Mouse (Mus musculus) stomach, embryonic 16.5 days (tissue): ENCODE measurements around the gene Map3k5. TPM values are rescaled to one million over a fixed set of nuclear protein-coding genes. Genes with fewer than 3 reads are reported as not detected.
A peak's percentile ranks its signal among the peaks of the same experiment; 100 is the strongest.

ENCODE experiments used
- ATAC-seq: fragments of 200-750 bp; cut with Nextera tagmentation; 2 replicates; pipeline ENCODE4 v1.8.0; 2017; ENCODE audit warnings: moderate number of reproducible peaks, moderate TSS enrichment; ENCODE audit not compliant: insufficient read depth, low FRiP score
- H3K27ac ChIP-seq: fragments of 300-500 bp; sonication (generic); 2 replicates; pipeline ENCODE4 v1.5.1; 2014; ENCODE audit warnings: low read length
- H3K27me3 ChIP-seq: fragments of 300-500 bp; sonication (generic); 2 replicates; pipeline ENCODE4 v1.6.1; 2014; ENCODE audit warnings: low read length, control low read depth, mixed read lengths; ENCODE audit not compliant: control insufficient read depth, insufficient read depth
- H3K36me3 ChIP-seq: fragments of 300-500 bp; sonication (generic); 2 replicates; pipeline ENCODE4 v1.6.1; 2014; ENCODE audit warnings: low read length; ENCODE audit not compliant: control insufficient read depth, insufficient read depth
- H3K4me1 ChIP-seq: fragments of 300-500 bp; sonication (generic); 2 replicates; pipeline ENCODE4 v1.6.1; 2014; ENCODE audit warnings: low read length, control low read depth, mixed read lengths; ENCODE audit not compliant: control insufficient read depth, insufficient read depth
- H3K4me2 ChIP-seq: fragments of 300-500 bp; sonication (generic); 2 replicates; pipeline ENCODE4 v1.6.1; 2014; ENCODE audit warnings: low read depth, low read length, mixed read lengths
- H3K4me3 ChIP-seq: fragments of 300-500 bp; sonication (generic); replicated peaks from 2 replicates; pipeline ENCODE4 v1.5.1; 2014; ENCODE audit warnings: mild to moderate bottlenecking, low read length
- H3K9ac ChIP-seq: fragments of 300-500 bp; sonication (generic); 2 replicates; pipeline ENCODE4 v1.6.1; 2014; ENCODE audit warnings: low read length
- H3K9me3 ChIP-seq: fragments of 300-500 bp; sonication (generic); replicated peaks from 2 replicates; pipeline ENCODE4 v1.6.1; 2016; ENCODE audit warnings: low read length, control low read depth; ENCODE audit not compliant: control insufficient read depth
- WGBS: fragments of 180-500 bp; shearing (Covaris S2); extraction: QIAGEN DNeasy Blood & Tissue Kit; methylation state at CpG from one replicate; pipeline ENCODE4 v1.1.7; 2014; 5-methylcytosine and 5-hydroxymethylcytosine counted together
- polyA plus RNA-seq: library from polyadenylated mRNA; unstranded; fragments of >200 nt; fragmentation: Nextera tagmentation; extraction: Ambion mirVana; gene quantifications from 2 replicates; pipeline ENCODE4 v1.2.1, GENCODE M21; 2015

The Map3k5 gene
- polyA plus RNA-seq, 1 experiment from 2014 or later = 2.7 TPM

DNA sequence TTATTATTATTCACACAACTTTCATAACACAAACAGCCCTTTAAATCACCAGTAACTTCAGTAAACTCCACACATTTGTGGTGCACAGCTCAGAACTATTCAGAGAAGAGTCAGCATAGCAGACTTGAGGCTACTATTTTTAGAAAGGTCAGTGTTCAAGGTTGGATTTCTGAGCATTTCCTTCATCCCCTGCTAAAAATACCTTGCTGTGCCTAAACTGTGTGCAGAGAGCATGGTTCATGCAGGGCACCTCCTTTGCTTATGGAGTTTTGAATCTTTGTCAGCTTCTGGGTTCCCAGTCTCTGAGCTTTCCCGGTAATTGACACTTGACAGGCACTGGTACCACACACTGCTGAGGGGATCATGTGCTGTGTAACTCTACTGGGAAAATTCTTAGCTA lies 6.1 kb upstream of the Map3k5 start:
- 56% methylated on average over 1 of the region's 1 CpGs for WGBS

DNA sequence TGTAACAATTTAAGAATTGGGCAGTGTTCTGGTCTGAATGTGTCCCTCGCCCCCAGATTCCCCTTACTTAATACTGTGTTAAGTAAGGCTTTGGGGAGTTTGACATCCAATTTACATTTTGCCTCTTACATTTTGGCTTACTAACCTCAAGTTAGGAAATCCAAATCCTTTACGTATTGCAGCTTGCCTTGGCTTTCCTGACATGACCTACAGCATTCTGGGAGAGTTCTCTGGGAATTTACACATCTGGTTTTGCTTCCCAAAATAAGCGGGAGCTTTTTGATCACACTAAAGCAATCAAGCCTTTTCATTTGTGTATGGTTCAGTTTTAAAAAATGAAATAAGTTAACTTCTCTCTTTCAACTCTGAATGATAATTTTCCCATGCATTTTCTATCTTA lies 1.3 kb upstream of the Map3k5 start:
- WGBS = 29% methylated on average over 3 of the region's 3 CpGs
- peaks cover 12% of the 10 kb centered on the region; the same call in 1 of the 2 replicates for H3K4me1 ChIP-seq
- peak overlapping the region; percentile 86 for H3K4me3 ChIP-seq
- H3K4me2 ChIP-seq = peak overlapping the region; percentile 90
- ATAC-seq = no peak
- H3K9me3 ChIP-seq = no peaks in the 10 kb centered on the region
- H3K9ac ChIP-seq = no peak overlapping the region
- H3K27me3 ChIP-seq = no peaks in the 10 kb centered on the region
- no peaks in the 10 kb centered on the region for H3K36me3 ChIP-seq
- H3K27ac ChIP-seq = no peak overlapping the region

More for the DNA sequence above, 6.1 kb upstream of the Map3k5 start:
- no peak overlapping the region for H3K4me3 ChIP-seq
- peaks cover 3% of the 10 kb centered on the region; the same call in 1 of the 2 replicates for H3K4me1 ChIP-seq
- ATAC-seq = no peak
- no peak overlapping the region for H3K4me2 ChIP-seq
- no peak overlapping the region for H3K9ac ChIP-seq
- no peaks in the 10 kb centered on the region for H3K27me3 ChIP-seq
- H3K27ac ChIP-seq = no peak overlapping the region
- no peaks in the 10 kb centered on the region for H3K9me3 ChIP-seq
- no peaks in the 10 kb centered on the region for H3K36me3 ChIP-seq

DNA sequence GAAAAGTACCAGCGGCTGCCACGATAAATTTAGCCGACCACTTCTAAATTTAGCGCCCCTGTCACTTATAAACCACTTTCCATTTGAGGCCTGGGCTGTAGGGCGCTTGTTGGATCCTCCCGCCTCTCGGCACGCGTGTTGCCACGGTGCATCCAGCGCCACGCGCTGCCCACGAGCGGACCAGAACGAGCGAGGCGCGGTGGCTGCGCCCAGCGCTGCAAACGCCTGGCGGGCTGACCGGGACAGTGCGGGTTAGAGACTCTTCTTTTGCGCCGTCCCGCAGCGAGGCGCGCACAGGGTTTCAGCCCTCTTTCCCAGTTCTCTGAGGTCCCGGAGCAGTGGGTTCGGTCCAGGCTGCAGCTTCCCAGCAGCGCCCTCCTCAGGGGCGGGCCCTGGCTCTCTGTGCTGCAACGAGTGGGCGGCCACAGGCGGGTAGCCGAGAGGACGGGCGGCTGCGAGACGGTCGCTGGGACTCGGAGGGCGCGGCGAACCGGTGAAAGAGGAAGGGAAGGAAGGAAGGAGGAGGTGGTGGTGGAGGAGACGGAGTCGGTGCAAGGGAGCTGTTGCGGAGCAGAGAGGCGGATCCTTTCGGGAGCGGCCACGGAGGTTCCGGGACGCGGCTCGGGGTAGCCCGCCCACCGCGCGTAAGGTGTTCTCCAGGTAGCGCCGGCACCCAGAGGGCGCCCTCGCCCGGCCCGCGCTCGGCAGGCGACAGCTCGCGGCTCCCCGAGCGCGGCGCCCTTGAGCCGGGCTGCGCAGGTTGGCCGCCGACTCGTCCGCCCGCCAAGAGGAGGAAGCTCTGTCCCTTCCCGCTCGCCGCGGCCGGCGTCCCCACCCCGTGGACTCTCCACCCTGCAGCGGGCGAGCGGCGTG lies 525 bp upstream of the Map3k5 start:
- Histone ChIP-seq H3K36me3 (no peaks in the 10 kb centered on the region), H3K9ac (peak overlapping the region; percentile 91), H3K4me1 (peaks cover 12% of the 10 kb centered on the region; the same call in 1 of the 2 replicates), H3K27ac (peak overlapping the region; percentile 86), H3K4me3 (peak overlapping the region; percentile 86), H3K4me2 (peak overlapping the region; percentile 90), H3K9me3 (no peaks in the 10 kb centered on the region), H3K27me3 (no peaks in the 10 kb centered on the region)
- WGBS = under 1% methylated on average over 90 of the region's 97 CpGs
- ATAC-seq = peak; percentile 91

DNA sequence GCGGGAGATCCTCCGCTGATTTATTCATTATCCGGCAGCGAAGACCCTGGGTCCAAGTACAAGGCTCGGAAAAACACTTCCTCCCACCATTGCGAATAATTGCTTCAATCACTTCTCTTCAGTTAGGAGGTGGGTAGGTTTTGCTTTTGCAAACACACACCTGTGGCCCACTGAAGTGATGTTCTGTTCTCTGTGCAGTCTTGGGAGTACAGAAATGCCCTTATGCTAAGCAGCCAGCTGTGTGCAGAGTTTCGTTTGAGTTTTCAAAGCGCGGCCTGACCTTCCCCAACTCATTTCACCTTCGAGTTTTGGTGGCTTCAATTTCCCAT lies 987 bp downstream of the Map3k5 start:
- Histone ChIP-seq H3K27me3 (no peaks in the 10 kb centered on the region), H3K36me3 (no peaks in the 10 kb centered on the region), H3K4me2 (peak overlapping the region; percentile 90), H3K9ac (peak overlapping the region; percentile 91), H3K4me1 (peaks cover 17% of the 10 kb centered on the region; the same call in 1 of the 2 replicates), H3K4me3 (peak overlapping the region; percentile 86), H3K27ac (peak overlapping the region; percentile 86; the same call in 1 of the 2 replicates), H3K9me3 (no peaks in the 10 kb centered on the region)
- WGBS = 4% methylated on average over 10 of the region's 10 CpGs
- no peak for ATAC-seq

DNA sequence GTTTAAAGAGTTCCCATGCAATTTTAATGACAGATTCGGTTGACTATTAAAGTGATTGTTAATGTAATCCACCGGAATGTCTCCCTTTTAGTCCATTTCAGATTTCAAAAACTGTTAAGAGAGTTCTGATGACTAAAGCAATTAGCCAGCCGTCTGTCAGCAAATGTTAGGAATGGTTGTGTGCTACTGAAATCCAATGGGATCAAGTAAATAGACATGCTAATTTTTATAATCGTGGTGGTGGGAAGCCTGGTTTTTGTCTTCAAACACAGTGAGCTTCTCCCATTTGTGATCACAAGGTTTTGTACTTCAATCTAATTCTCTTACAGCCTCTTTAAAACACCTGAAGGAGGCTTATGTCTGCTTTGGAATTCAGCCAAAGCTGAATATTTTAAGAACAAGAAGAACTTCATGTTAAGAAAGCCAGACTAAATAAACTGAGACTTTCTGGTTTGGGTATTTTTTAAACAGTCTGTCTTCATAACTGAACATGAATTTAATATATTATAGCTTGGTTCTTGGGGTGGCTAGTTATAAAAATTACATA lies 1.6 kb downstream of the Map3k5 start:
- no peaks in the 10 kb centered on the region for H3K9me3 ChIP-seq
- H3K36me3 ChIP-seq = no peaks in the 10 kb centered on the region
- no peak overlapping the region for H3K27ac ChIP-seq
- no peak for ATAC-seq
- peaks cover 17% of the 10 kb centered on the region; the same call in 1 of the 2 replicates for H3K4me1 ChIP-seq
- WGBS = 34% methylated on average over 4 of the region's 4 CpGs
- no peaks in the 10 kb centered on the region for H3K27me3 ChIP-seq
- H3K4me3 ChIP-seq = peak overlapping the region; percentile 86
- H3K4me2 ChIP-seq = peak overlapping the region; percentile 90
- no peak overlapping the region for H3K9ac ChIP-seq

DNA sequence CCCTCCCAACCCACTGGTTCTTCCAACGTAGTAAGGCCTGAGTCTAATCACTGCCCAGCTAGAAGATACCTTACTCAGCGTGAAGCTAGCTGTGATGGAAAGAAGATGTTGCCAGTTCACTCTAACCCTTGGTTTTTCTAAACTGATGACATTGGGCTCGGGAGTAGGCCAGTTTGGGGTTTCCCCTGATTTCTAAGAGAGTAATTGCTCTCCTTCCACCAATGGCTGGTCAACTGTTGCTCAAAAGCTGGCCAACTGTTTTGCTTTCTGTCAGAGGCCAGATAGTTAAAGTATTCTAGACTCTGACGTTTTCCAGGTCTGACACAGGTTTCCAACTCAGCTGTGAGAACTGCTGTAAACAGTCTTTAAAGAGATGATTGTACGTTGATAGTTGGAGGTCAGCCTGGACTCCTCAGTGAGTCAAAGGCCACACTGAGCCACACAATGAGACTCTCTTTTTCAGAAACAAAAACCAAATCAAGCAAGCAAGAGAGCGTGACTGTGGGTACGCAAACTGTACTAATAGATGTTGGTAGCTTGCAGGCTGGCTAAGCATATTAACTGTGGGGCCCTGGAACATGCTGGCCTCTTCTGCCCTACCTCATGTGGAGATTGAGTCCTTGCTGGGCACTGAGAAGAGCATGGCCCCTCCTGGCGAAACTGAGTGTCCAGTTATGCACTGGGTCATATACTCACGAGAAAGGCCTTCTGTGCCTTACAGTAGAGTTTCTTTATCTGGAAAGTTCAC lies 2.9 kb downstream of the Map3k5 start:
- H3K36me3 ChIP-seq = no peaks in the 10 kb centered on the region
- WGBS = 60% methylated on average over 9 of the region's 9 CpGs
- H3K9me3 ChIP-seq = no peaks in the 10 kb centered on the region
- H3K27ac ChIP-seq = no peak overlapping the region
- no peak overlapping the region for H3K9ac ChIP-seq
- no peaks in the 10 kb centered on the region for H3K27me3 ChIP-seq
- peak overlapping the region; percentile 15 for H3K4me3 ChIP-seq
- H3K4me2 ChIP-seq = peak overlapping the region; percentile 36
- ATAC-seq = no peak
- peaks cover 17% of the 10 kb centered on the region; the same call in 1 of the 2 replicates for H3K4me1 ChIP-seq

DNA sequence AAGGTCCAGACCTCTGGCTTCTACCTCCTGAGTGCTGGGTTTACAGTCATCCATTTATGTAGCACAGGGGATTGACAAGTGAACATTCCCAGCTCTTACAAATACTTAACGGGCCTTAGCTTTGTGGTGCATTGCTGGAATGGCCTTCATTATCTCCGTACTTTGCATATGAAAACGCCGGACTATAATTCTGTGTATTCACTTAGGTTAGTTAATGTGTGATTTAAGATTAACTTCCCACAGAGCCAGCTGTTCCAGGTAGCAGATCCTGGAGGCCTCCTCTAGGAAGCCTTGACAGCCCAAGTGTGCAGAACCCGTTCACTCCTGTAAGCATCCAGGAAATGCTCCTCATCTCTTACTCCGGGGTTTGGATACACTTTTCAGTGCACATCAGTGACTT lies 4.5 kb downstream of the Map3k5 start:
- Histone ChIP-seq H3K4me1 (peaks cover 15% of the 10 kb centered on the region; the same call in 1 of the 2 replicates), H3K27ac (no peak overlapping the region), H3K36me3 (no peaks in the 10 kb centered on the region), H3K4me3 (no peak overlapping the region), H3K27me3 (no peaks in the 10 kb centered on the region), H3K9ac (no peak overlapping the region), H3K4me2 (no peak overlapping the region), H3K9me3 (no peaks in the 10 kb centered on the region)
- ATAC-seq = no peak
- 67% methylated on average over 6 of the region's 6 CpGs for WGBS

DNA sequence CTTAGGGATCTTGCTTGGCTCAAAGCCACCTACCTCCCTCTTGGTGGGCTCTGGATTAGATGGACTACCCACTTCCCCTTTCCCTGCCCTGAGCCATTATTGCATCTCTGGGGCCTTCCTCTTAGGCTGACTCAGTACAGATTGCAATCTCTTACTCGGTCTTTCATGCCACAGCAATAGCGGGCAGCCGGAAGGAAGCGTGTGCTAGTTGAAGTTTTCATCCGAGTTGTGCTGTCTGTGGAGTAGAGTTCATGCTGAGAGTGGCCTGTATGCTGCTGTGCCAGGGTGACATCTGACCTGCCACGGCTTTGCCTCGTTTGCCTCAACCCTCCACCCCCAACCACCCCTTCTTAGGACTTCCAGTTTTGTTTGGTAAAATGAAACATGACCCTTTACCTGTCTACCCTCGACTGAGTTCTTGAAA lies 5.0 kb downstream of the Map3k5 start:
- Histone ChIP-seq H3K9me3 (no peaks in the 10 kb centered on the region), H3K36me3 (no peaks in the 10 kb centered on the region), H3K4me1 (peaks cover 15% of the 10 kb centered on the region; the same call in 1 of the 2 replicates), H3K4me2 (no peak overlapping the region), H3K27me3 (no peaks in the 10 kb centered on the region), H3K27ac (peak overlapping the region; percentile 3; the same call in 1 of the 2 replicates), H3K4me3 (no peak overlapping the region), H3K9ac (no peak overlapping the region)
- WGBS = 49% methylated on average over 8 of the region's 8 CpGs
- ATAC-seq = no peak

DNA sequence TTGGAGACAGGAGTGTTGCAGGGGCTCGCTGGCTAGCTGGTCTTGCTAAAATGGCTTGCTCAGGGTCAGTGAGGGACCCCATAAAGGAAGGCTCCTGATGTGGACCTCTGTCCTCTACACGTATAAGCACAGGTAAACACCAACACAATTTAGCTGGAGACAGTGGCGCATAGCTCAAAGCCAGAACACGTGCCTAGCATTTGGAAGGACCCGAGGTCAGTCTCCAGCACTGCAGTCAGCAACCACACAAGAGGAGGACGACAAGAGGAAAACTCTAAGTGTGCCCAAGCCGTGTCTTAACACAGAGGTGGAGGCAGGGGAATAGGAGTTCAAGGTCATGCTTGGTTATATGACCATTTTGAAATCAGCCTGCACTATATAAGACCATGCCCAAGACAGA lies 5.9 kb downstream of the Map3k5 start:
- WGBS = 88% methylated on average over 7 of the region's 7 CpGs
- Histone ChIP-seq H3K9ac (no peak overlapping the region), H3K4me3 (no peak overlapping the region), H3K9me3 (no peaks in the 10 kb centered on the region), H3K36me3 (no peaks in the 10 kb centered on the region), H3K27me3 (no peaks in the 10 kb centered on the region), H3K27ac (no peak overlapping the region), H3K4me1 (peaks cover 15% of the 10 kb centered on the region; the same call in 1 of the 2 replicates), H3K4me2 (no peak overlapping the region)
- ATAC-seq = no peak
